Mouse (Mus musculus) lung, adult 2 months (tissue): Measurements from ENCODE around the gene Tgfbr1.

Experiments used
- CTCF ChIP-seq: fragments of 200-500 bp; IDR thresholded peaks from 2 replicates; pipeline ENCODE4 v1.5.1; 2011; ENCODE audit warnings: mild to moderate bottlenecking, low read length, control low read depth; ENCODE audit not compliant: insufficient read depth
- POLR2A ChIP-seq: fragments of 200-500 bp; IDR thresholded peaks from 2 replicates; pipeline ENCODE4 v1.6.1; 2011; ENCODE audit warnings: low read depth, mild to moderate bottlenecking, control low read depth, low read length, borderline replicate concordance; ENCODE audit errors: extremely low read depth

DNA sequence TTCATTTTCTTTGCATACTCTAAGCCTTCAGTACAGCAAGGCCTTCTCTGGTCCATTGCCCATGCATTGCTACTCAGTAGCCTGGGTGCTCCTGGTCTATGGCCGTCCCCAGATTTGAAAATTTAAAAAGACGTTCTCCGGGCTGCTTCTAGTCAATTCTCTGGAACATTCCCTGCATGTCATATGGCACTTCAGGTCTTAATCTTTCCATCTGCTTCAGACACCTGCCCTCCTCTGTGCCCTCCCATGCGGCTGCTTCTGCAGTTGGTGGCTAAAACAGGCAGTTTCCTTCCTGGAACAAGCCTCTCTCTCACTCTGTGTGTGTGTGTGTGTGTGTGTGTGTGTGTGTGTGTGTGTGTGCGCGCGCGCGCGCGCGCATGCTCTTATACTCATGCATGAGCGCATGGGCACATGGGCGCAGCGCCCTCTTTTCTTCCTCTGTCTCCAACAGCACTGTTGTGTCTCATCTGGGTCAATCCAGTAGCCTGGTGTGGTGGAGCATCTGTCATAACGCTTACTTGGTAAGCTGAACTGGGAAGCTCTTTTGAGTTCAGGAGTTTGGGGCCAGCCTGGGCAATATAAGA lies 72.3 kb downstream of the Tgfbr1 start:
- TF ChIP-seq POLR2A (no peak), CTCF (no peak)
